Mouse (Mus musculus) heart, postnatal 0 days (tissue): ENCODE data around the gene Itgae.

Experiments used
- CTCF ChIP-seq: IDR thresholded peaks from 2 replicates; pipeline ENCODE4 v1.5.1; 2016; ENCODE audit warnings: antibody characterized with exemption, control low read depth, low read depth
- EP300 ChIP-seq: IDR thresholded peaks from 2 replicates; pipeline ENCODE4 v1.6.1; 2016; ENCODE audit warnings: antibody characterized with exemption, low read depth

GRCm38 (mm10) chr11:73132999-73133398, 42.6 kb downstream of the Itgae start:
- no peak for TF ChIP-seq CTCF
- TF ChIP-seq EP300 = no peak
